23 mouse cellular contexts compared by ENCODE assay signal in genomic region chr6:37880586-37880985, GRCm38 (mm10). TPM values are rescaled to one million over a fixed set of nuclear protein-coding genes. Genes with fewer than 3 reads are reported as not detected.
DNase-seq lines count a peak whose midpoint lies in the region; ATAC-seq and TF ChIP-seq lines count a peak whose summit lies in the region.
"Had no signal": no experiment of that assay in that cellular context is flagged by ENCODE, and none has a peak within 500 bp of the region (broad histone marks: within the 10 kb centered on the region; RNA-seq: fewer than 3 reads in every experiment).

No protein-coding gene starts in this region.

- H3K9ac ChIP-seq in liver, adult 2 months (ENCODE audit: low read depth, low read length): no peak overlapping the region
- no peak overlapping the region for H3K9ac ChIP-seq in liver, postnatal 0 days (replicated peaks)
- H3K9ac ChIP-seq: embryonic facial prominence, embryonic 12.5 days; forebrain, embryonic 13.5 days; forebrain, embryonic 15.5 days had no signal

- TF ChIP-seq EP300 in liver, postnatal 0 days (IDR thresholded peaks at IDR 0.05; ENCODE audit: low read depth): no peak

- TF ChIP-seq POLR2A in liver, adult 2 months (IDR thresholded peaks at IDR 0.05; ENCODE audit: extremely low read depth, insufficient read depth, low read length): no peak

- no peak overlapping the region for H3K4me3 ChIP-seq in liver, adult 2 months (ENCODE audit: insufficient read depth, low read depth, low read length)
- no peak overlapping the region for H3K4me3 ChIP-seq in liver, postnatal 0 days (ENCODE audit: low read depth, low read length)
- H3K4me3 ChIP-seq: embryonic facial prominence, embryonic 10.5 days; embryonic facial prominence, embryonic 12.5 days; forebrain, embryonic 13.5 days; forebrain, embryonic 15.5 days had no signal

- ATAC-seq in liver, postnatal 0 days: no peak
- ATAC-seq: activated CD4-positive, CD25-positive, alpha-beta regulatory T cell, adult 4 months; CD4-positive, CD25-positive, alpha-beta regulatory T cell, adult 4 months; forebrain, embryonic 13.5 days; forebrain, embryonic 15.5 days; Patski had no signal

- no peak overlapping the region for H3K27ac ChIP-seq in liver, adult 2 months (replicated peaks; ENCODE audit: insufficient read depth, low read depth, low read length)
- no peak overlapping the region for H3K27ac ChIP-seq in liver, postnatal 0 days (ENCODE audit: low read depth)
- H3K27ac ChIP-seq: embryonic facial prominence, embryonic 10.5 days; embryonic facial prominence, embryonic 12.5 days; forebrain, embryonic 13.5 days; forebrain, embryonic 15.5 days had no signal

- H3K79me2 ChIP-seq in liver, adult 2 months (ENCODE audit: control insufficient read depth, insufficient read depth, low read length): peaks cover 42% of the 10 kb centered on the region

- no peak overlapping the region for H3K4me2 ChIP-seq in liver, postnatal 0 days (ENCODE audit: low read depth, low read length)
- H3K4me2 ChIP-seq: embryonic facial prominence, embryonic 12.5 days; forebrain, embryonic 13.5 days; forebrain, embryonic 15.5 days had no signal

- H3K4me1 ChIP-seq in liver, adult 2 months (ENCODE audit: control insufficient read depth, insufficient read depth, low read length): peaks cover 5% of the 10 kb centered on the region
- no peaks in the 10 kb centered on the region for H3K4me1 ChIP-seq in liver, postnatal 0 days (ENCODE audit: insufficient read depth)
- H3K4me1 ChIP-seq: embryonic facial prominence, embryonic 10.5 days; embryonic facial prominence, embryonic 12.5 days; forebrain, embryonic 13.5 days; forebrain, embryonic 15.5 days had no signal

- peak; percentile 22 for DNase-seq in kidney, adult 11 months
- DNase-seq in kidney, postnatal 4 days: no peak
- DNase-seq in kidney, adult 9 months: peak; percentile 79
- DNase-seq in kidney, postnatal 10 days: no peak
- DNase-seq in liver, adult 2 months (ENCODE audit: extremely low read depth, low read depth, low spot score): peak; percentile 40
- no peak for DNase-seq in liver, postnatal 0 days
- DNase-seq: adrenal gland, adult 8-10 months; adrenal gland, postnatal 14 days; adrenal gland, postnatal 36 days; B cell, adult 2 months; cerebellum, adult 11-12 months; cerebellum, adult 2 months; cerebellum, adult 9-10 months; cerebellum, postnatal 10 days; cerebellum, postnatal 25 days had no signal

- peaks cover 11% of the 10 kb centered on the region for H3K9me3 ChIP-seq in liver, postnatal 0 days (ENCODE audit: low read length)

- no peaks in the 10 kb centered on the region for H3K27me3 ChIP-seq in liver, adult 2 months (ENCODE audit: control insufficient read depth, insufficient read depth, low read length)
- no peaks in the 10 kb centered on the region for H3K27me3 ChIP-seq in liver, postnatal 0 days (ENCODE audit: insufficient read depth, low read length)
- H3K27me3 ChIP-seq: CH12.LX; embryonic facial prominence, embryonic 12.5 days; forebrain, embryonic 13.5 days; forebrain, embryonic 15.5 days; Patski had no signal

- no peaks in the 10 kb centered on the region; the same call in 1 of the 2 replicates for H3K36me3 ChIP-seq in liver, adult 2 months (ENCODE audit: control insufficient read depth, insufficient read depth, low read length)
- peaks cover 4% of the 10 kb centered on the region; the same call in 1 of the 2 replicates for H3K36me3 ChIP-seq in liver, postnatal 0 days (replicated peaks; ENCODE audit: insufficient read depth, low read length)

- WGBS in liver, adult 2 months: 76% methylated on average over 3 of the region's 3 CpGs
- WGBS in liver, postnatal 0 days (ENCODE audit: insufficient replicate concordance): 93% methylated on average over 3 of the region's 3 CpGs

- TF ChIP-seq CTCF in liver, adult 2 months (IDR thresholded peaks at IDR 0.05; ENCODE audit: low read depth, low read length): no peak
- TF ChIP-seq CTCF in liver, postnatal 0 days (IDR thresholded peaks at IDR 0.05; ENCODE audit: low read depth): no peak

RNA-seq across cellular contexts. Expression of gene Trim24, which starts 10.0 kb away (rescaled TPM):
- total RNA-seq in liver, adult 2 months (2014; rRNA removed): 31.1 and 38.3 TPM in 2 replicates
- 15.2 and 17.5 TPM in 2 replicates for polyA plus RNA-seq in liver, adult 2 months (2012; rRNA removed)
- polyA plus RNA-seq in liver, postnatal 0 days (2015; fragmentation: Nextera tagmentation; extraction: Ambion mirVana): 2.7 TPM in 2 replicates

Comparison
In these comparisons a context has a peak if more than half of its experiments do, and no peak if none do; other contexts are left out.
1. DNase-seq: peak in kidney, adult 11 months (single experiment), kidney, adult 9 months (single experiment) and liver, adult 2 months (single experiment); none in kidney, postnatal 4 days (0 of 2), kidney, postnatal 10 days (single experiment) and liver, postnatal 0 days (single experiment).